Mouse (Mus musculus): Measurements from ENCODE around the gene 1600014C10Rik. TPM values are rescaled to one million over a fixed set of nuclear protein-coding genes. Genes with fewer than 3 reads are reported as not detected.

1600014C10Rik gene
- total RNA-seq, 2 experiments from 2014 or later, result 4.9 to 8.6 TPM

- ATAC-seq (replicated peaks; ENCODE audit: low FRiP score, low TSS enrichment, poor library complexity, severe bottlenecking), result no peak
Observed at GRCm38 (mm10) chr7:38209478-38210152, 26.6 kb downstream of the 1600014C10Rik start.

GRCm38 (mm10) chr7:38212651-38213062 lies 29.6 kb downstream of the 1600014C10Rik start:
- ATAC-seq (replicated peaks; ENCODE audit: low FRiP score, low TSS enrichment, poor library complexity, severe bottlenecking), result no peak

- no peak for ATAC-seq (replicated peaks; ENCODE audit: low FRiP score, low TSS enrichment, poor library complexity, severe bottlenecking)
Observed at GRCm38 (mm10) chr7:38214473-38215214, 31.6 kb downstream of the 1600014C10Rik start.

GRCm38 (mm10) chr7:38215281-38215680 lies 32.3 kb downstream of the 1600014C10Rik start:
- ATAC-seq (replicated peaks; ENCODE audit: low FRiP score, low TSS enrichment, poor library complexity, severe bottlenecking), result no peak

- ATAC-seq (replicated peaks; ENCODE audit: low FRiP score, low TSS enrichment, poor library complexity, severe bottlenecking), result 0 out of 2 replicates have a peak, but pooled peaks have one; percentile 16
Observed at GRCm38 (mm10) chr7:38215697-38216096, 32.7 kb downstream of the 1600014C10Rik start.

- no peak for ATAC-seq (replicated peaks; ENCODE audit: low FRiP score, low TSS enrichment, poor library complexity, severe bottlenecking)
Observed at GRCm38 (mm10) chr7:38217417-38218171, 34.6 kb downstream of the 1600014C10Rik start.

GRCm38 (mm10) chr7:38218631-38219367 lies 35.8 kb downstream of the 1600014C10Rik start:
- ATAC-seq (replicated peaks; ENCODE audit: low FRiP score, low TSS enrichment, poor library complexity, severe bottlenecking), result no peak

GRCm38 (mm10) chr7:38219526-38219925 lies 36.5 kb downstream of the 1600014C10Rik start:
- ATAC-seq (replicated peaks; ENCODE audit: low FRiP score, low TSS enrichment, poor library complexity, severe bottlenecking), result no peak

- no peak for ATAC-seq (replicated peaks; ENCODE audit: low FRiP score, low TSS enrichment, poor library complexity, severe bottlenecking)
Observed at GRCm38 (mm10) chr7:38220866-38221265, 37.8 kb downstream of the 1600014C10Rik start.

GRCm38 (mm10) chr7:38224577-38225369 lies 41.8 kb downstream of the 1600014C10Rik start:
- ATAC-seq (replicated peaks; ENCODE audit: low FRiP score, low TSS enrichment, poor library complexity, severe bottlenecking), result no peak

- no peak for ATAC-seq (replicated peaks; ENCODE audit: low FRiP score, low TSS enrichment, poor library complexity, severe bottlenecking)
Observed at GRCm38 (mm10) chr7:38226226-38226625, 43.2 kb downstream of the 1600014C10Rik start.

GRCm38 (mm10) chr7:38227181-38227899 lies 44.3 kb downstream of the 1600014C10Rik start:
- ATAC-seq (replicated peaks; ENCODE audit: low FRiP score, low TSS enrichment, poor library complexity, severe bottlenecking), result peak; percentile 68

- ATAC-seq (replicated peaks; ENCODE audit: low FRiP score, low TSS enrichment, poor library complexity, severe bottlenecking), result peak; percentile 96
Observed at GRCm38 (mm10) chr7:38227900-38228298, 44.9 kb downstream of the 1600014C10Rik start, which contains the start of gene Plekhf1. Gene Plekhf1, minus strand, starts transcription at chr7:38228016.

- ATAC-seq (replicated peaks; ENCODE audit: low FRiP score, low TSS enrichment, poor library complexity, severe bottlenecking), result no peak
Observed at GRCm38 (mm10) chr7:38228329-38228728, 45.3 kb downstream of the 1600014C10Rik start.

- no peak for ATAC-seq (replicated peaks; ENCODE audit: low FRiP score, low TSS enrichment, poor library complexity, severe bottlenecking)
Observed at GRCm38 (mm10) chr7:38230285-38230684, 47.3 kb downstream of the 1600014C10Rik start.

GRCm38 (mm10) chr7:38236400-38237105 lies 53.5 kb downstream of the 1600014C10Rik start:
- ATAC-seq (replicated peaks; ENCODE audit: low FRiP score, low TSS enrichment, poor library complexity, severe bottlenecking), result no peak

- ATAC-seq (replicated peaks; ENCODE audit: low FRiP score, low TSS enrichment, poor library complexity, severe bottlenecking), result no peak
Observed at GRCm38 (mm10) chr7:38237140-38237539, 54.1 kb downstream of the 1600014C10Rik start.

All from megakaryocyte-erythroid progenitor cell, adult 5-6 weeks (primary cell).